Mouse (Mus musculus) gastrocnemius, postnatal 4 days (tissue): ENCODE measurements around the gene Hoxc4. TPM values are rescaled to one million over a fixed set of nuclear protein-coding genes. Genes with fewer than 3 reads are reported as not detected.

Experiments used
- DNase-seq, 2 experiments: peaks; one replicate each; pipeline ENCODE4 v3.0.0; 2021 to 2022; ENCODE audit warnings: low spot score in 2 of 2, mixed read lengths in 2 of 2
- long read RNA-seq, 2 experiments: library from polyadenylated mRNA; stranded (forward); transcript quantifications; one replicate each; pipeline ENCODE4 v2.0.0; 2021
- total RNA-seq, 2 experiments: library from RNA; stranded (reverse); gene quantifications; 2 replicates each; pipeline ENCODE4 v1.2.3; 2021

Hoxc4 gene
- 1 to 10 TPM; 6.9 to 8.2 TPM for total RNA-seq
- long read RNA-seq, experiment 1, partial matches to known transcripts = 0 of 4 reads
- long read RNA-seq, experiment 1, other reads (novel, unspliced or antisense) = 4 of 4 reads
- long read RNA-seq, experiment 2, partial matches to known transcripts = 1 of 3 reads
- long read RNA-seq, experiment 2, other reads (novel, unspliced or antisense) = 0 of 3 reads

GRCm38 (mm10) chr15:103018636-103019035 is at the start of gene Hoxc4:
TSS of gene Hoxc4 (plus strand) at chr15:103018934.
- no peak for DNase-seq

GRCm38 (mm10) chr15:102969296-102969695 is 49.4 kb upstream of the Hoxc4 start:
- DNase-seq = no peak

- DNase-seq = no peak
Measured at GRCm38 (mm10) chr15:102970740-102971139, 48.0 kb upstream of the Hoxc4 start.

GRCm38 (mm10) chr15:102972254-102972653 is 46.5 kb upstream of the Hoxc4 start:
- DNase-seq = no peak

- no peak for DNase-seq
Measured at GRCm38 (mm10) chr15:102972753-102973152, 46.0 kb upstream of the Hoxc4 start.

GRCm38 (mm10) chr15:102975034-102975433 is 43.7 kb upstream of the Hoxc4 start:
- no peak for DNase-seq

GRCm38 (mm10) chr15:102975688-102976111 is 43.0 kb upstream of the Hoxc4 start:
- DNase-seq = peak in 1 of 2 experiments; percentile 54

GRCm38 (mm10) chr15:102976171-102976570 is 42.6 kb upstream of the Hoxc4 start, which contains the start of gene Hoxc9:
TSS of gene Hoxc9 (plus strand) at chr15:102976439.
- no peak for DNase-seq

- no peak for DNase-seq
Measured at GRCm38 (mm10) chr15:102976631-102977422, 41.9 kb upstream of the Hoxc4 start.

GRCm38 (mm10) chr15:102977423-102977974 is 41.2 kb upstream of the Hoxc4 start:
- DNase-seq = no peak

- no peak for DNase-seq
Measured at GRCm38 (mm10) chr15:102978615-102979515, 39.9 kb upstream of the Hoxc4 start.

- DNase-seq = no peak
Measured at GRCm38 (mm10) chr15:102979936-102980335, 38.8 kb upstream of the Hoxc4 start.

- DNase-seq = no peak
Measured at GRCm38 (mm10) chr15:102980352-102980751, 38.4 kb upstream of the Hoxc4 start.

GRCm38 (mm10) chr15:102980912-102981311 is 37.8 kb upstream of the Hoxc4 start:
- DNase-seq = no peak

- peak in 1 of 2 experiments; percentile 79 for DNase-seq
Measured at GRCm38 (mm10) chr15:102981379-102982288, 37.1 kb upstream of the Hoxc4 start.

- no peak for DNase-seq
Measured at GRCm38 (mm10) chr15:102983716-102984115, 35.0 kb upstream of the Hoxc4 start.

- no peak for DNase-seq
Measured at GRCm38 (mm10) chr15:102984521-102984920, 34.2 kb upstream of the Hoxc4 start.

GRCm38 (mm10) chr15:102984925-102985324 is 33.8 kb upstream of the Hoxc4 start:
- no peak for DNase-seq

GRCm38 (mm10) chr15:102987124-102987833 is 31.5 kb upstream of the Hoxc4 start:
- DNase-seq = peak; percentile 91 to 94
